ENCODE assay signal across 9 mouse cellular contexts in genomic region chr9:42788471-42788870, GRCm38 (mm10).
DNase-seq lines count a peak whose midpoint lies in the region; ATAC-seq and TF ChIP-seq lines count a peak whose summit lies in the region.
"Had no signal": no experiment of that assay in that cellular context is flagged by ENCODE, and none has a peak within 500 bp of the region (broad histone marks: within the 10 kb centered on the region; RNA-seq: fewer than 3 reads in every experiment).

No protein-coding gene starts in this region.

- no peak for TF ChIP-seq POLR2A in cerebellum, adult 2 months (IDR thresholded peaks at IDR 0.05; ENCODE audit: borderline replicate concordance, insufficient read depth, low read length)
- TF ChIP-seq POLR2A in lung, adult 2 months (IDR thresholded peaks at IDR 0.05; ENCODE audit: borderline replicate concordance, extremely low read depth, low read depth, low read length), result no peak

- whole genome bisulfite sequencing in neural tube, embryonic 15.5 days, result 28% methylated on average over 8 of the region's 8 CpGs
- WGBS in cerebellum, adult 2 months, result 26% methylated on average over 8 of the region's 8 CpGs
- WGBS in lung, adult 2 months, result 9% methylated on average over 8 of the region's 8 CpGs

- no peak overlapping the region for H3K4me2 ChIP-seq in neural tube, embryonic 15.5 days

- no peak overlapping the region for H3K9ac ChIP-seq in neural tube, embryonic 15.5 days (replicated peaks)

- peak; percentile 70 for TF ChIP-seq CTCF in cerebellum, adult 2 months (IDR thresholded peaks at IDR 0.05; ENCODE audit: borderline replicate concordance, insufficient read depth, low read depth, low read length)
- TF ChIP-seq CTCF in lung, adult 2 months (IDR thresholded peaks at IDR 0.05; ENCODE audit: insufficient read depth, low read length), result peak; percentile 73

- H3K4me1 ChIP-seq in neural tube, embryonic 15.5 days, result peaks cover 34% of the 10 kb centered on the region
- no peaks in the 10 kb centered on the region; the same call in 1 of the 2 replicates for H3K4me1 ChIP-seq in cerebellum, adult 2 months (ENCODE audit: control insufficient read depth, insufficient read depth, low read length)
- no peaks in the 10 kb centered on the region for H3K4me1 ChIP-seq in lung, adult 2 months (ENCODE audit: control insufficient read depth, insufficient read depth, low read length)
- H3K4me1 ChIP-seq: megakaryocyte, embryonic 14.5 days had no signal

- no peaks in the 10 kb centered on the region for H3K36me3 ChIP-seq in neural tube, embryonic 15.5 days

- H3K27ac ChIP-seq in neural tube, embryonic 15.5 days (replicated peaks), result no peak overlapping the region
- no peak overlapping the region for H3K27ac ChIP-seq in cerebellum, adult 2 months (ENCODE audit: insufficient read depth, low read length)

- no peak for ATAC-seq in cerebellum, adult (ENCODE audit: insufficient number of reproducible peaks, low FRiP score, low TSS enrichment)
- no peak for ATAC-seq in neural tube, embryonic 15.5 days (ENCODE audit: low FRiP score)

- peak; percentile 21 for DNase-seq in cerebellum, adult 11 months
- peak; percentile 50 for DNase-seq in neural tube, embryonic 10.5 days (ENCODE audit: extremely low spot score, low spot score)
- DNase-seq in cerebellum, adult 2 months, result peak; percentile 34 to 50
- peak; percentile 30 to 59 for DNase-seq in heart, postnatal 14 days
- peak; percentile 36 for DNase-seq in lung, adult 2 months
- DNase-seq in thymus, postnatal 14 days, result peak; percentile 7

- H3K4me3 ChIP-seq in neural tube, embryonic 15.5 days (replicated peaks), result no peak overlapping the region
- H3K4me3 ChIP-seq in cerebellum, adult 2 months (replicated peaks; ENCODE audit: insufficient read depth, low read depth, low read length), result no peak overlapping the region
- no peak overlapping the region for H3K4me3 ChIP-seq in lung, adult 2 months (replicated peaks; ENCODE audit: extremely low read depth, low read depth, low read length)
- H3K4me3 ChIP-seq: megakaryocyte, embryonic 14.5 days had no signal

- H3K27me3 ChIP-seq in neural tube, embryonic 15.5 days (replicated peaks), result 0 out of 2 replicates have a peak, but pooled peaks cover 2% of the 10 kb centered on the region
- H3K27me3 ChIP-seq in cerebellum, adult 2 months (ENCODE audit: control insufficient read depth, insufficient read depth, low read length), result no peaks in the 10 kb centered on the region

- intact Hi-C loops in heart, postnatal 14 days (cut with DNase I), result loop anchor here (1.0 kb wide), 1 partner anchor 156 kb away; the partner anchor contains the start of gene Grik4

- H3K9me3 ChIP-seq in neural tube, embryonic 15.5 days (replicated peaks), result no peaks in the 10 kb centered on the region
- H3K9me3 ChIP-seq: megakaryocyte, embryonic 14.5 days had no signal
